Mouse (Mus musculus) midbrain, embryonic 16.5 days (tissue): ENCODE measurements at regions not wholly inside any gene's neighbourhood (a gene's known extent, or its start where the extent isn't known, plus 50 kb on each side); places are given as distances from the start of the nearest gene placed in this dataset.

ENCODE experiments used
- ATAC-seq: fragments of 200-750 bp; cut with Nextera tagmentation; 2 replicates; pipeline ENCODE4 v1.8.0; 2017; ENCODE audit warnings: moderate TSS enrichment
- H3K27ac ChIP-seq: fragments of 300-500 bp; sonication (generic); 2 replicates; pipeline ENCODE4 v1.5.1; 2014; ENCODE audit warnings: mild to moderate bottlenecking, low read length, mixed read lengths
- H3K27me3 ChIP-seq: fragments of 300-500 bp; sonication (generic); 2 replicates; pipeline ENCODE4 v1.6.1; 2014; ENCODE audit warnings: low read depth, low read length, mixed read lengths; ENCODE audit not compliant: control insufficient read depth, insufficient read depth
- H3K36me3 ChIP-seq: fragments of 300-500 bp; sonication (generic); 2 replicates; pipeline ENCODE4 v1.6.1; 2014; ENCODE audit warnings: mild to moderate bottlenecking, low read length, moderate library complexity, mixed read lengths; ENCODE audit not compliant: control insufficient read depth, insufficient read depth
- H3K4me1 ChIP-seq: fragments of 300-500 bp; sonication (generic); 2 replicates; pipeline ENCODE4 v1.6.1; 2014; ENCODE audit warnings: mild to moderate bottlenecking, low read length, mixed read lengths; ENCODE audit not compliant: control insufficient read depth, insufficient read depth
- H3K4me2 ChIP-seq: fragments of 300-500 bp; sonication (generic); 2 replicates; pipeline ENCODE4 v1.6.1; 2014; ENCODE audit warnings: mild to moderate bottlenecking, low read length, mixed read lengths
- H3K4me3 ChIP-seq: fragments of 300-500 bp; sonication (generic); 2 replicates; pipeline ENCODE4 v1.5.1; 2014; ENCODE audit warnings: low read depth, mild to moderate bottlenecking, low read length, moderate library complexity, mixed read lengths
- H3K9ac ChIP-seq: fragments of 300-500 bp; sonication (generic); 2 replicates; pipeline ENCODE4 v1.6.1; 2014; ENCODE audit warnings: low read depth, low read length, mixed read lengths
- H3K9me3 ChIP-seq: fragments of 300-500 bp; sonication (generic); replicated peaks from 2 replicates; pipeline ENCODE4 v1.6.1; 2014; ENCODE audit warnings: mild to moderate bottlenecking, low read length, mixed read lengths; ENCODE audit not compliant: control insufficient read depth, poor library complexity, severe bottlenecking
- WGBS: fragments of 180-500 bp; shearing (Covaris S2); extraction: QIAGEN DNeasy Blood & Tissue Kit; methylation state at CpG from one replicate; pipeline ENCODE4 v1.1.7; 2014; 5-methylcytosine and 5-hydroxymethylcytosine counted together

DNA sequence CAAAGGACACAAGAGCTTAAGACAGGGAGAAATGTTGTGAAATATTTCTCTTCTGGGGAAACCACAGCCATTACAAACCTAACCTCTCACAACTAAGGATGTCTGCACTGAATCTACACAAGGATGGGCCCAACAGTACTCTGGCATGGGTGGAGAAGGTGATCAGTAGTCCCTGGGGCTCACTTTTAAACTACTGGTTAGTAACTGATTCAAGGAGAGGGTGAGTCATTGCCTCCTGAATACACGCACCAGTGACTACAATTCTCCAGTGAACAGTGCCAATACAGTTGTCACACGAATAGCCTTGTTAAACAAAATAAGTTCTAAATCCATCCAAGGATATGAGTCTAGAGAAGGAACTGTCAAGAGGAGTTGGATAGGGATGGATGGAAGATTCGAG, 232.6 kb upstream of the Gm21830 start:
- WGBS = 83% methylated on average over 3 of the region's 3 CpGs
- no peaks in the 10 kb centered on the region for H3K9me3 ChIP-seq
- no peak overlapping the region for H3K27ac ChIP-seq
- no peaks in the 10 kb centered on the region for H3K4me1 ChIP-seq
- no peaks in the 10 kb centered on the region for H3K36me3 ChIP-seq
- ATAC-seq = no peak
- no peak overlapping the region for H3K4me2 ChIP-seq
- H3K4me3 ChIP-seq = no peak overlapping the region
- H3K9ac ChIP-seq = no peak overlapping the region
- H3K27me3 ChIP-seq = no peaks in the 10 kb centered on the region

GRCm38 (mm10) chr2:67221061-67221802, 192.3 kb upstream of the Gm21830 start:
- no peak overlapping the region for H3K4me2 ChIP-seq
- H3K27me3 ChIP-seq = no peaks in the 10 kb centered on the region
- H3K9ac ChIP-seq = no peak overlapping the region
- H3K9me3 ChIP-seq = no peaks in the 10 kb centered on the region
- no peak for ATAC-seq
- WGBS = 53% methylated on average over 2 of the region's 2 CpGs
- no peaks in the 10 kb centered on the region for H3K4me1 ChIP-seq
- H3K27ac ChIP-seq = no peak overlapping the region
- H3K4me3 ChIP-seq = no peak overlapping the region
- no peaks in the 10 kb centered on the region for H3K36me3 ChIP-seq

GRCm38 (mm10) chr2:67226299-67226698, 187.2 kb upstream of the Gm21830 start:
- Histone ChIP-seq H3K4me2 (no peak overlapping the region), H3K36me3 (no peaks in the 10 kb centered on the region), H3K4me3 (no peak overlapping the region), H3K4me1 (no peaks in the 10 kb centered on the region), H3K9ac (no peak overlapping the region), H3K9me3 (no peaks in the 10 kb centered on the region), H3K27ac (no peak overlapping the region), H3K27me3 (no peaks in the 10 kb centered on the region)
- WGBS = 91% methylated on average over 2 of the region's 2 CpGs
- ATAC-seq = no peak

DNA sequence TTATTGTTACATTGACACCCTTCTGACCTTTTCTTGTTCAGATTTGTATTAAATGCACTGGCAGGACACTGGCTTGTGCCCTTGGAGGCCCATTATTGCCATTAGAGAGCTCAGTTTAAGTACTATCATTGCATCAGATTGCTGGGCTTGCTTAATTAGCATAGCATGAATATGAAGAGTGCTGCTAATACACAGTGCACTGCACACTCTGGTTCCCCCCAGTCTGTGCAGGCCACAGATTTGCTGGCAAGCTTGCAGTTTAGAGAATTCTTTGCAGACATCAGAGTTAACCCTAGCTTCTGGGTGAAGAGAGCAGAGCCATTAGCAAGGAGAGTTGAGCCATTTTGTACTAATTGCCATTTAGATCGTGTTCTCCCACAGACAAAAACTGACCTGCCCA, 156.1 kb upstream of the Gm21830 start:
- Histone ChIP-seq H3K27ac (no peak overlapping the region), H3K4me1 (no peaks in the 10 kb centered on the region)
- whole genome bisulfite sequencing = 61% methylated on average over 1 of the region's 1 CpGs

More for the DNA sequence above, 156.1 kb upstream of the Gm21830 start:
- H3K4me2 ChIP-seq = no peak overlapping the region
- no peak overlapping the region for H3K9ac ChIP-seq
- no peak overlapping the region for H3K4me3 ChIP-seq
- H3K27me3 ChIP-seq = no peaks in the 10 kb centered on the region
- H3K36me3 ChIP-seq = no peaks in the 10 kb centered on the region
- peak; percentile 66; the same call in 1 of the 2 replicates for ATAC-seq
- H3K9me3 ChIP-seq = no peaks in the 10 kb centered on the region
